Mouse (Mus musculus) heart, embryonic 14.5 days (tissue): ENCODE results near the gene Gm8267. TPM values are rescaled to one million over a fixed set of nuclear protein-coding genes. Genes with fewer than 3 reads are reported as not detected.
"Not testable (repeated sequence)": the region's sequence is repeated elsewhere in the genome, so short reads cannot be mapped to it uniquely, and the experiment has no call there.

ENCODE experiments used
- ATAC-seq: fragments of 200-750 bp; cut with Nextera tagmentation; 2 replicates; pipeline ENCODE4 v1.8.0; 2017; ENCODE audit warnings: low read depth, moderate TSS enrichment; ENCODE audit not compliant: insufficient number of reproducible peaks, insufficient read depth, low FRiP score
- H3K27ac ChIP-seq, 2 experiments: fragments of 200-500 bp in 1 of 2; fragments of 300-500 bp in 1 of 2; sonication (generic) in 1 of 2; replicated peaks in 1 of 2; 2 replicates each; pipeline ENCODE4 v1.5.1; 2012 to 2014; ENCODE audit warnings: low read depth in 2 of 2, low read length in 2 of 2, control low read depth in 1 of 2, mild to moderate bottlenecking in 1 of 2, mixed read lengths in 1 of 2; ENCODE audit not compliant: control insufficient read depth in 1 of 2, insufficient read depth in 1 of 2
- H3K27me3 ChIP-seq: fragments of 300-500 bp; sonication (generic); 2 replicates; pipeline ENCODE4 v1.6.1; 2014; ENCODE audit warnings: mild to moderate bottlenecking, low read length, control low read depth; ENCODE audit not compliant: control insufficient read depth, insufficient read depth
- H3K36me3 ChIP-seq: fragments of 300-500 bp; sonication (generic); 2 replicates; pipeline ENCODE4 v1.6.1; 2014; ENCODE audit warnings: mild to moderate bottlenecking, control low read depth, low read length, mixed read lengths; ENCODE audit not compliant: control insufficient read depth, insufficient read depth
- H3K4me1 ChIP-seq, 2 experiments: fragments of 200-500 bp in 1 of 2; fragments of 300-500 bp in 1 of 2; sonication (generic) in 1 of 2; 2 replicates each; pipeline ENCODE4 v1.6.1; 2012 to 2014; ENCODE audit warnings: low read length in 2 of 2, control low read depth in 1 of 2, mixed read lengths in 1 of 2; ENCODE audit not compliant: control insufficient read depth in 2 of 2, insufficient read depth in 2 of 2
- H3K4me2 ChIP-seq: fragments of 300-500 bp; sonication (generic); 2 replicates; pipeline ENCODE4 v1.6.1; 2014; ENCODE audit warnings: mild to moderate bottlenecking, low read length
- H3K4me3 ChIP-seq, 2 experiments: fragments of 200-500 bp in 1 of 2; fragments of 300-500 bp in 1 of 2; sonication (generic) in 1 of 2; 2 replicates each; pipeline ENCODE4 v1.5.1; 2012 to 2014; ENCODE audit warnings: low read length in 2 of 2, mild to moderate bottlenecking in 2 of 2, control low read depth in 1 of 2, low read depth in 1 of 2, moderate library complexity in 1 of 2; ENCODE audit not compliant: control insufficient read depth in 1 of 2, insufficient read depth in 1 of 2
- H3K9ac ChIP-seq: fragments of 300-500 bp; sonication (generic); 2 replicates; pipeline ENCODE4 v1.6.1; 2014; ENCODE audit warnings: mild to moderate bottlenecking, low read length
- H3K9me3 ChIP-seq: fragments of 300-500 bp; sonication (generic); 2 replicates; pipeline ENCODE4 v1.6.1; 2016; ENCODE audit warnings: low read length, control low read depth; ENCODE audit not compliant: control insufficient read depth
- WGBS: fragments of 180-500 bp; shearing (Covaris S2); extraction: QIAGEN DNeasy Blood & Tissue Kit; methylation state at CpG from one replicate; pipeline ENCODE4 v1.1.7; 2014; 5-methylcytosine and 5-hydroxymethylcytosine counted together
- polyA plus RNA-seq: library from polyadenylated mRNA; unstranded; fragments of >200 nt; fragmentation: Nextera tagmentation; extraction: Ambion mirVana; gene quantifications from 2 replicates; pipeline ENCODE4 v1.2.1, GENCODE M21; 2014

Gm8267 gene
- polyA plus RNA-seq = not detected in 2 replicates

DNA sequence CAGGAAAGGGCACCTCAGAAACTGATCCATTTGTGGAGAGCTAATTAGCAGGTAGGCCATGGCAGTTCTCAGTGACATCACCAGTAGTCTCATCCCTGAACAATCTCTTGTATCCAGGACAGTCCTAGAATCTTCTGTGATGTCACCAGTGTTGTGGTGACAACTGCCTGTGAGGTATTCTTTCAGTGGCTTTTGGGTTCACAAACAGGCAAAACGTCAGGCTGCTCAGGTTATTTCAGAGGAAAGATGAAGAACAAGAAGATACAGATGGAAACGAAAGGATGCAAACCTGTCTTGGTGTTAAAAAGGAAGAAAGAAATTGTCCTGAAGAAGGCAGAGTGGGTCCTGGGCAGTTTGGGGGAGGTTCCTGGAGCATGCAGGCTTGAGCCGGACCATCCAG, at the start of gene Gm8267:
Gene Gm8267, minus strand, starts transcription at position 101 of the 400 bp plus-strand sequence.
- ATAC-seq = no peak
- Histone ChIP-seq H3K9me3 (no peaks in the 10 kb centered on the region), H3K9ac (no peak within 1 kb of the TSS), H3K27me3 (no peaks in the 10 kb centered on the region), H3K27ac (no peak within 1 kb of the TSS), H3K36me3 (no peaks in the 10 kb centered on the region), H3K4me1 (no peaks in the 10 kb centered on the region), H3K4me3 (no peak within 1 kb of the TSS), H3K4me2 (no peak within 1 kb of the TSS)
- 59% methylated on average over 3 of the region's 3 CpGs for WGBS

DNA sequence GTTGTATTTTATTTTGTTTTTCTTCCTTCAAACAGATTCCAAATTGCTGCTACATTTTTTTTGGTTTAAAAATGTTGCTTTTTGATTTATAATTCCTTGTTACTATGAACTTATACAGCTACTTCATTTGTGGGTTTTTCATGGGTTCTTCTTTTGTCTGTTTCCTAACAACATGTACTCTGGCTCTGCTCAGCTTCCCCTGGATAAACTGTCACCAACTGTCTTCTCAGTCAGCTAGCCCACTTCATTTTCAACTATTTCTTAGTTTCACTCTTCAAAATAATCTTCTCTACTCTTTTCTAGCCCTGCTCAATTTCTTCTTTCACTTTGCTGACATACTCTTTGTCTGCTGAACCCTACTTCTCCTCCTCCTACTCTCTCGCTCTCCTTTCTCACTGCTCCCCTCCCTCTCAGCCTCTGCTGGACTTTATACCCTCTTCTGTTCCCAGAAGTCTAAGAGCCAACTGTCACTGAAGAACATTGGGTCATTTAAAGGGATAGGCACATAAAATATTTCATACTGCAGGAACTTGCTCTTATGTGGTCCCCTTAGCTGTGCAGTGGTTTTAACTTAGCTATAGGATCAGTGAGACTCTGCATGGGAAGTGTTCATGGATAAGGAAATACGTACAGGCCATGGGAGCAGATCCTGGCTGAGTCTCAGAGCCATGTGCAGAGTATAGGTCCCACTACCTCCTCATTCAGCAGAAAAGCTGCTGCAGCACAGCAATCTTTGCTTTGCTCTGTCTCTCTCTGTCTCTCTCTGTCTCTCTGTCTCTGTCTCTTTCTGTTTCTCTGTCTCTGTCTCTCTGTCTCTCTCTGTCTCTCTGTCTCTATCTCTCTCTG, 39.6 kb upstream of the Gm8267 start:
- not testable (repeated sequence) for H3K9me3 ChIP-seq, H3K9ac ChIP-seq, H3K4me2 ChIP-seq, H3K27ac ChIP-seq, H3K27me3 ChIP-seq, H3K36me3 ChIP-seq, ATAC-seq, H3K4me1 ChIP-seq, H3K4me3 ChIP-seq
- WGBS = 59% methylated on average over 2 of the region's 2 CpGs

DNA sequence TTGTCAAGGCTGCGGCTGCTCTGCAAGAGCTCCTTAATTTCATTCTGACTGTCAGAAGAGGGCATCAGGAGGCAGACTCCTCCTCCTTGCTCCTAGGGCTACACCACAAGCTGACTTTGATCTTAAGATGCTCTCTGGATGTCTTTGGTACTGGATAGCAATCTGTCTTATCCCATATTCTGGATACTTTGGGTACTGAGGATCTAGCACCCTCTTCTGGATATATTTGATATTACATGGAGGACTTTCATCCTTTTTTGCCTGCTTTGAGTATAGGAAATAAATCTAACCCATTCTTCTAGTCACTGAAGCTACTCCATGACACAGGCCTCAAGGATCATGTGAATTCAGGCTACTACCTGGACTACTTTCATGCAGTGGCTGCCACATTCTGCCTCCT, 7.4 kb downstream of the Gm8267 start:
- 53% methylated on average over 1 of the region's 1 CpGs for WGBS
- H3K36me3 ChIP-seq, H3K9ac ChIP-seq, ATAC-seq, H3K27ac ChIP-seq, H3K9me3 ChIP-seq, H3K4me1 ChIP-seq, H3K4me3 ChIP-seq, H3K27me3 ChIP-seq, H3K4me2 ChIP-seq: not testable (repeated sequence)

DNA sequence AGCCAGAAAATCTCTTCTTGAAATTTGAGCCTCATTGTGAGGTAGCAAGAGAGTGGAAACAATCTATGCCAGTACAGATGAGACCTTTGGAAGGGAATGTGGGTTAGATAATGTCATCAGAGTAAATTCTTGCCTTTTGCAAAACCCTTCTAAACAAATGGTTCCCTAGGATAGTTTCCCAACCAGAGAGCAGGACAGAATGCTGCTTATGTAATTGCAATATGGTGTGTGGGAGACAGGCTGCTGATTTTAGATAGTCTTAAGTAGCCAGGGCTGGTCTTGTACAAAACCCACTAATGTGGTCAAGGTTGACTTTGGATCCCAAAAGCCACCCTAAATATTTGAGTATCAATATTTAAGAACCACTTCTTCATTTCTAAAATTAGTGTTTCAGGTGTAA, 19.4 kb downstream of the Gm8267 start:
- not testable (repeated sequence) for H3K9ac ChIP-seq, H3K27me3 ChIP-seq, H3K36me3 ChIP-seq, ATAC-seq, H3K4me1 ChIP-seq, H3K27ac ChIP-seq, H3K4me2 ChIP-seq, H3K4me3 ChIP-seq, H3K9me3 ChIP-seq

DNA sequence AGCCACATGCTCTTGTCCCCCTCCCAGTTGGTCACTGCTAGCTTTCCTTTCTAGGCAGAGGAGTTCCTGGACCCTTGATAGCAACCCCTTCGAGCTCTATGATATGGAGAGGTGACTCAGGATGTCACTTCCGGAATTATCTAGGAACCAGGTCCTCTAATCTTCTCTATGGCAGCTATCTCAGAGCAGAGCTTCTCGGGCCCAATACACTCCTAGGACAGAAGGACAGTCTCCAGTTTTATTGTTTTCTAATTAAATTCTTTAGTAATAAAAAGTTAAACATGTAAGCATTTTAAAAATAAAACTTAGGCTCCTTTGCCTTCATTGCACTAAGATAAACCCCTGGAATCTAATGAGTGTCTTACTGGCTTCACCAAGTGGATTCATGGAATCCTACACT, 43.8 kb downstream of the Gm8267 start, which contains the start of gene Gm8257:
Gene Gm8257, minus strand, starts transcription at position 101 of the 400 bp plus-strand sequence.
- not testable (repeated sequence) for H3K36me3 ChIP-seq, H3K4me2 ChIP-seq, ATAC-seq, H3K4me3 ChIP-seq, H3K9ac ChIP-seq, H3K9me3 ChIP-seq, H3K27me3 ChIP-seq, H3K27ac ChIP-seq, H3K4me1 ChIP-seq
- 46% methylated on average over 3 of the region's 3 CpGs for WGBS

Other genes starting within 250 kb of the Gm8267 start
- not detected in 2 replicates for gene Gm17093, start 232.1 kb downstream of the Gm8267 start, polyA plus RNA-seq
- not detected in 2 replicates for gene Gm8247, start 167.2 kb downstream of the Gm8267 start, polyA plus RNA-seq
- not detected in 2 replicates for gene Gm5624, start 122.4 kb downstream of the Gm8267 start, polyA plus RNA-seq
- not detected in 2 replicates for gene Gm8257, start 43.9 kb downstream of the Gm8267 start, polyA plus RNA-seq
- not detected in 2 replicates for gene Ptgdr, start 109.0 kb upstream of the Gm8267 start, polyA plus RNA-seq
- gene Ptger2, start 237.9 kb upstream of the Gm8267 start, polyA plus RNA-seq = 0.07 TPM in 1 of 2 replicates, not detected in the other